Mouse (Mus musculus) left cerebral cortex, postnatal 4 days (tissue): ENCODE results near the gene Srsf5. TPM values are rescaled to one million over a fixed set of nuclear protein-coding genes. Genes with fewer than 3 reads are reported as not detected.
"Not testable (repeated sequence)": the region's sequence is repeated elsewhere in the genome, so short reads cannot be mapped to it uniquely, and the experiment has no call there.

Experiments
- DNase-seq: peaks from one replicate; pipeline ENCODE4 v3.0.0-alpha.2; 2022
- intact Hi-C: fragments of 180-260 bp; cut with DNase I; formaldehyde crosslinking; loops from one replicate; pipeline ENCODE4 v1.15.1; 2025
- total RNA-seq, 2 experiments: library from RNA; stranded (reverse); gene quantifications; 2 replicates each; pipeline ENCODE4 v1.2.3; 2021

Gene Srsf5
- total RNA-seq, 2 experiments from 2014 or later = 307 to 334 TPM

DNA sequence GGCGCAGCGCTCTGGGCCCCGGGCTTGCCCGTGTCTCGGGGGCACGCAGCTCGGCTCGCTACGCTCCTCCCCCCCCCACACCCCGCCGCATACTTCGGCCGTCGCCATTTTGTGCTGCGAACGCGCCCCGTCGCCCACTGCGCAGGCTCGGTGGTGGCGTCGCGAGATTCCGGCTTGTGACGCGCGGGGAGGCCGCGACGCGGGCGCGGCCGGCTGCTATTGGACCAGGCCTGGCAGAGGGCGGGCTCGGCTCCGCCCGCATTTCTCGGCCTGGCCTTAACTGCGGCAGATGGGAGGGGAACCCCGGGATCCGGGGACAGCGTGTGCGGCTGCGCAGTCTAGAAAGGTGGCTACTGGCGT is 672 bp downstream of the Srsf5 start:
- peak; percentile 97 for DNase-seq
- intact Hi-C loops = no loop called here

DNA sequence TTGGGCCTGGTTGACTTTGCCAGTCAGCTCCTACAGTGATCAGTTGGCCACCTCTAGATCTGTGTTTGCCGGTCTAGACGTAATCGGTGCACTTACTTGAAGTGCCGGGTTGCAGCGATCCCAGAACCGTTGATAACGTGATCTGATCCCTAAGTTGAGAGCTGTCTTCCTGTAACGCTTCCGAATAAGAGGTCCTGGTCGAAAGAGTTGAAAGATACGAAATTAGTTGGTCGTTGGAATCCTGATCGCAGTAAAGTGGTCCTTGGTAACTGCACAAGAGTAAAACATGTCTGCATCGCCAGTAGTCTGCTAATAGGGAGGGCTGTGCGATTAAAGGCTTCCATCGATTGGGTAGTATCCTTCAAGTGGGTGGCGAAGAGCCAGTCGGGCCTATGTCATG is 2.9 kb downstream of the Srsf5 start:
- no peak for DNase-seq
- intact Hi-C loops = no loop called here

DNA sequence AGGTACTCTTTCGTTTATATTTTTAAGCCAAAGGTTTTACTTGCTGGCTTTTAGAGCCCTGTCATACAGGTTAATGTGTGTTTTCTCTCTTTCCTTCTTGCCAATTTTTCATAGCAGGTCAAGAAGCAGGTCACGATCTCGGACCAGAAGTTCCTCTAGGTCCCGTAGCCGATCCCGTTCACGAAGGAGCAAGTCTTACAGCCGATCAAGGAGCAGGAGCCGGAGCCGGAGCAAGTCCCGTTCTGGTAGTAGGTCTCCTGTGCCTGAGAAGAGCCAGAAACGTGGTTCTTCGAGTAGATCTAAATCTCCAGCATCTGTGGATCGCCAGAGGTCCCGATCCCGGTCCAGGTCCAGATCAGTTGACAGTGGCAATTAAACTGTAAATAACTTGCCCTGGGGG is 4.3 kb downstream of the Srsf5 start:
- DNase-seq, intact Hi-C loops: not testable (repeated sequence)

DNA sequence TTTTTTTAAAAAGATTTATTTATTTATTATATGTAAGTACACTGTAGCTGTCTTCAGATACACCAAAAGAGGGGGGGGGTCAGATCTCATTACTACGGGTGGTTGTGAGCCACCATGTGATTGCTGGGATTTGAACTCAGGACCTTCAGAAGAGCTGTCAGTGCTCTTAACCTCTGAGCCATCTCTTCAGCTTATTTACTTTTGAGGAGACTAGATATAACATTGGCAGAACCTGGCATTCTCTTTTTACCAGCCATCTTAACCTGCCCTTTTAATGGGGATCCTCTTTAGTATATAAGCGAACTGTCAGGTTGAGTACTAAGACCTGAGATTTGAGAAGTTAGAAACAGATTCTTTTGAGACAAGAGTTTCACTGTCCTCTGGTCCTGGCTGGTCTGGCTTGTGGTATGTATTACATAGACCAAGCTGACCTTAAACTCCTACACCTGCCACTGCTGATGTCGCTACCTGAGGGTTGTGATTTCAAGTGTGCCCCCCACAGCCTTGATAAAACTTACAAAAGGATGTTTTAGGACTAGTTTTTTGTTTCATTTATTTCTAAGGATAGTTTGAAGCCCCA is 6.4 kb downstream of the Srsf5 start:
- intact Hi-C loops = no loop called here

DNA sequence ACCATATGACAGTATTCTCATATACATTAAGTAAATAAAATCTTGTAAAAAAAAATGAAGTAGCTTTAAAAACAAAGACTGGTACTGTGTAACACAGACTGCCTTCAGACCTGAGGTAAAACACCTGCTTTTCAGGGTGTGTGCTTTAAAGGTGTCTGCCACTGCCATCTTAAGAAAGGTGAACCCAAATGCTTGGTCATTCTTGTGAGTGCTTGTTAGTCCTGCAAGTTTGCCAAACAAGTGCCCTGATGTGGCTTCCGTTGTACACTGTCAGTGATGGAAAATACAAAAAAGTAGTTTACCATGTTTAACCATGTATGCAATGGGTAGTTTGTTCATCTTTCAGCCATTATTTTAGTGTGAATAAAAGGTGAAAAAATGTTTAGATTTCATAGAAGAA is 7.2 kb downstream of the Srsf5 start:
- no peak for DNase-seq
- intact Hi-C loops = no loop called here

More for the DNA sequence above, 6.4 kb downstream of the Srsf5 start:
- no peak for DNase-seq

DNA sequence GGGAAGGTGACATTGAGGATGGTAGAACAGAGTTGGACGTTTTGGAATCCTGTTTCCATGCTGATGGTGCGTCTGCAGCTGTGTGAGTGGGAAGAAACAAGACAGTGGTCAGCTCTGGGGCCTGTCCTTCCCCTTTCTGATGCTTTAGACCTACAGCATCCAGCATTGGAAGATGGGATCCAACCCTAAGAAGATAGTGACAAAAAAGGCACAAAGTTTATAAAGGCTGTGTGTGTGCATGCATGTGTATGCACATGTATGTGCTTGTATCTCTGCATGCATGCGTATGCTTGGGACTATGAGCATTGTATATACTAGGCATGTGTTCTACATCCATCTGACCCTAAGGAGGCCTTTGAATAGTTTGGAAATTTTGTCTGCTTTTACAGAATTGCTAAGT is 10.7 kb downstream of the Srsf5 start:
- intact Hi-C loops = no loop called here
- no peak for DNase-seq

DNA sequence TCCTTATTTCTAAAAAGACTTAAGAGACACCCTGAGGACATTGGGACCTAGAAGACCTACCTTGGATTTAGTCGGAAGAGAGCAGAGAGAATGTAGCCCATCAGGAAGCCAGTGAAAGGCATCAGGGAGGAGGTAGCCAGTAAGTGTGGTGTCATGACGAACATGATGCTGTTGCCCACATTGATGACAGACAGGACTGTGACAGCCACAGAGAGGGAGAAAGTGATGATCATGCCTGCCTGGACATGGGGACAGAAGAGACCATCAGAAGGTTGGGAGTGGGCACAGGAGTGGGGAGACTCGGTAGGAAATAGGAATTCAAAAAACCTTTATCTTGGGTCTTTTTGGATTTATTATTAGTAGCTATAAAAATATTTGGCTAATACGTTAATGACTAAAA is 12.7 kb downstream of the Srsf5 start:
- DNase-seq = no peak
- intact Hi-C loops = no loop called here

DNA sequence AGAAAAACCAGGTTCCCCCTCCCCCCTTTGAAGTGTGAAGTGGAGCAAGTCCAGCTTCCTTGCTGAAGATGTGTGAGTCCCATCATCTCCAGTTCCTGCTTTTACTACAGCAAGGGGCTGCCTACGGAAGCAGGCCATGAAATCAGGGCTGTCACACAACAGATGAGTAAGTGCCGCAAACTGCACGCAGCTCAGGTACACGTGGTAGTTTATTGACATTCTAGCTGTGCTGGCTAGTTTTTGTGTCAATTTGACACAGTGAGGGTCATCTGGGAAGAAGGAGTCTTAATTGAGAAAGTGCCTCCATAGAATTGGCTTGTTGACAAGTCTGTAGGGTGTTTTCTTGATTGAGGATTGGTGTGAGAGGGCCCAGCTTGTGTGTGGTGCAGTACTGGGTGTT is 17.3 kb downstream of the Srsf5 start:
- intact Hi-C loops = no loop called here
- no peak for DNase-seq

DNA sequence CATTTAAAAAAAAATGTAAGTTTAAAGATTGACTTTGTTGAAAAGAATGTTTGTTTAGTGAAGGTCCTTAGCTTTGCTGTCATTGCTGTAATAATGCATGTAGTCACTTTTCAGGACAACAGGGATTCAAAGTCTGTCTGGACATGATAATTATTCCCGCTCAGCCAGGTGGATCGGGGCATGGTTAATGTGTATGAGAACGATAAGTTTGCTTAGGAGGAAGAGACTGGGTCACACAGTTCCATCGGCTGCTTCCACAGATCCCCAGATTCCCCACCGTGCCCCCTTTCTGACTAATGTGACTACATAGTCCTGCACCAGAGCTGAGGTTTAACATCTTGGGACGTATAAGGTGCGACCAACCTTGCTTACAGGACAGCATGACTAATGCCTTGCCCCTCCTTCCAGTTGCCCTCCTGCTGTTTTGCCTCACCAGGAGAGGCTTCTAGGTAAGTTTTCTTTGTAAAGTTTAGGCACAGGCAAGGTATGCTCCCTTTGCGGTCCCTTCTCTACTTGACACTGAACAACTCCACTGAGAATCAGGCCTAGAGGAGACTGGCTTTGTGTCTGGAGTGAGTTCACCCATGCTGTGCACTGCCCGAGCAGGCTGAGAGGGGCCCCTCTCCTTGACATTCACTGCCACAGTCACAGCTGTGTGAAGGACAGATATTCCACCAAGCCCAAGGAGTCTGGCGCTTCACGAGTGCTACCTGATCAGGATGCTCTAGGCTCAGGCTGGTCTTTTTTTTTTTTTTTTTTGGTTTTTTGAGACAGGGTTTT is 20.9 kb downstream of the Srsf5 start:
- intact Hi-C loops = no loop called here
- DNase-seq = no peak

DNA sequence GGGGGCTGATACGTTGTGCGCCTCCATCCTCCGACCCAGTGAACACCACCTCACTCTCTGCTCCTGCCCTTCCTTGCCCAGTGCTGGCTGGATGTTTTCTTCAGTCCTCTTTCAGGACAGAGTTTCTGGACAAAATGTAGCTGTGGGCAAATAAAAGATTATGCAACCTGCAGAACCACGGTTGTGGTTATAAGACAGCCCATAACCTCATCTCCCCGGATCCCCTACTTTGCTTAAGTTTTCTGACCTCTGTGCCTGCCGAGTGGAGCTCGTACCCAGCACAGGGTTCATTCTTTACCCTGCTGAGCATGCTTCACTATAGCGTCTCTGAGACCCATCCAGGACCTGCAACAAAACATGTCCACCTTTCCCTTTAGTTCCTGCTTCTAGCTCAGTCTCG is 22.6 kb downstream of the Srsf5 start:
- DNase-seq = no peak
- intact Hi-C loops = no loop called here

DNA sequence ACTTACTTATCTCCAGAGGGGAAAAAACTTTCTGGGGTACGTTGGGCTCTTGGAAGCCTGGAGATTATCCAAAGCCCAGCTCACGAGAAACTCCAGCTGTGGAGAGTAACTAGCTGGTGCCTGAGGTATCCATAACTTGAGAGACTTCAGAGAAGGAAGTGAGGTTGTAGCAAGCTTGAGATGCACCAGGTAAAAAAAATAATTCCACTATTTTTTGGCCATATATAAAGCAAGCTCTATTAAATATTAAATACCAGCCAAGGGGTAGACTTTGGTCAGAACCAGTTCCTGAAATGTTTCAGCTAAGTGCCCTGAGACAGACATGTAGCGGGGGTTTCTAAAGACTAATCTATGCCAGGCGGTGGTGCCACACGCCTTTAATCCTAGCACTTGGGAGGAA is 23.3 kb downstream of the Srsf5 start, which contains the start of gene Slc10a1:
Slc10a1 (minus strand) TSS at position 101 of the 400 bp plus-strand sequence.
- intact Hi-C loops = no loop called here
- DNase-seq = no peak

DNA sequence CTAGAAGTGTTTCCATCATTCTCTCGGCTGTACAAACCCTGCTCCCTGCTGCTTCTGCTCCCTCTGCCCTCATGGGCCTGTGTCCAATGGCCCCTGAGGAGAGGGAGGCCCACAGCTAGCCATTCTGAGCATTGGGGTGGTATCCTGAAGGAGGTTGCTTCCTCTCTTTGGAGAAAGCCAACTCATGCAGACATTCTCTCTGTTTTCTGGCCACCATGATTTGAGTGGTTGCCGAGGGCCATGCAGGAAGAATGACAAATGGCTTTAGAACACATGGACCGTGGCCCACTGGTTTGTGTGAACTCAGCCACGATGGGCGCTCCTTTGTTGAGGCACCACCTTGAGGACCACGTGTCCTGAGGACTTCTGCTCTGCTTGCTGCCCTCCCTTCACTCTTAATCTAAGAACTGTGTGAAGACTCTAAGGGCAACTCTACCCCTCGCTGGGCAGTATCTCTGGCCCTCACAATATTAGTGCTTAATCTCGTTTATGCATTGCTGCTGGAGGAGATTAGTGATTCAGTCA is 24.9 kb downstream of the Srsf5 start:
- DNase-seq = no peak
- intact Hi-C loops = no loop called here

DNA sequence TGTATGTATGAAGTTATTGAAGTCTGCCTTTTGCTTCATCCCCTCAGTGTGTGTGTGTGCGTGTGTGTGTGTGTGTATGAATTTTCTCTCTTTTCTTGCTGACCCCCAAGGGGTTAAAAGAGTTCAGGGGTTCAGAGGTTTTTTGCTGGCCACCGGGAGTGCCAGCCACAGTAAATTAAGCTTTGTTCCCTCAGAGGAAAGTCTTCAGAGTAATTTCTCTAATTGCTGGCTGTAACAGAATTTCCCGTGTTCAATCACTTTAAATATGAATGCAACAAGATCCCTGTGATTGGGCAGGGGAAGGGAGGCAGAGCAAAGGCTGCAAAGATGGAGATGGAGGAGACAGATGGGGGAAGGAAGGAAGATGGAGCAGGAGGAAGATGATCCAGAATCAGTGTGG is 26.5 kb downstream of the Srsf5 start:
- DNase-seq = no peak
- intact Hi-C loops = no loop called here

DNA sequence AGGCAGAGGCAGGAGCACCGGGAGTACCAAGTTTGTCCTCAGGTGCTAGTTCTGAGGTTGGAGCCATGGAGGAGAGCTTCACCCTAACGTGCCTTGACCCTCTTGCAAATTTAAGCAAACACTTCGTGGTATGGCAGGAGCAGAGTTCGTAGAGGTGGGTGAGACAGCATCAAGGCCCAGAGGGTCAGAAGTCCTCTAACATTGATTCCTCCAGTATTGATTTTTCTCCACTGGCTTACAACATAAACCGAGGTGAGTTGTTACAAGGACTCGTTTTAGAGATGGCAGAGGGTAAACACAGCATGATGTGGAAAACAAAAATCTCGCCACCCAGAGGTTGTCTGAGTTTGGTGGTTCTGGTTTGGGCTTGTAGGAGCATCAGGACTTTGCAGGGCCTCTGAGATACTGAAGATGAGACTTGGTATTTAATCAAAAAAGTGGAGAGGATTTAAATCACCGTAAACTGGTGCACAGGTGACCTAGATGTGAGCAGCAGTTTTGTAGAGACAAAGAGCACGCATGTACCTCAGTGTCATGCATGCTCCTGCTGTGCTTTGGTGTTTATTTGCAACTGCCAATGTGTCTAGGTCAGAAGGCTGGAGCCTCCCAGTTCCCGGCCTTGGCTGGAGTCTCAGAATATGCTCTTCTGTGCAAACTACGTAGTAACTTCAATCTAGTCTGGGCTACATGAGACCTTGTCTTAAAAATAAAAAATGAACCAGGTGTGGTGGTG is 30.8 kb downstream of the Srsf5 start:
- DNase-seq = no peak
- intact Hi-C loops = no loop called here

DNA sequence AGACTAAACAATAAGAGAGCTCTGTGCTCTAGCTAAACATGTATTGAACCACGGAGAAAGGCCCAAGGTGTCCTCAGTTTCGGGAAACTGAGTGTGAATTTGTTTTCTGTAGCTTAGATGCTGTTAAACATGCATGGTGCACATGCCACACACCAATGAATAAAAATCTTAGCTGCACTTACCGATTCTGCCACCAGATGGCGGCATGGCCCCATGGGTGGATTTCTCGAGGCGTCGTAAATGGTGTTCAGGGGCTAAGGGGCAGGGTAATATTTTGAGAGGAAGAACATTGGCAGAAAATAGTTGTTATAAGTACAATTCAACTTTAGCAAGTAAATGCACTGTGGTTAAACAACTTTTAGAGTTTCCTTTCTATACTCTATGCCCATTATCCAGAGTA is 37.0 kb downstream of the Srsf5 start:
- intact Hi-C loops = loop anchor here (5.0 to 10.0 kb wide), 2 partner anchors 200 to 802 kb away; partner anchors contain the start of gene Map3k9
- DNase-seq = peak; percentile 72

DNA sequence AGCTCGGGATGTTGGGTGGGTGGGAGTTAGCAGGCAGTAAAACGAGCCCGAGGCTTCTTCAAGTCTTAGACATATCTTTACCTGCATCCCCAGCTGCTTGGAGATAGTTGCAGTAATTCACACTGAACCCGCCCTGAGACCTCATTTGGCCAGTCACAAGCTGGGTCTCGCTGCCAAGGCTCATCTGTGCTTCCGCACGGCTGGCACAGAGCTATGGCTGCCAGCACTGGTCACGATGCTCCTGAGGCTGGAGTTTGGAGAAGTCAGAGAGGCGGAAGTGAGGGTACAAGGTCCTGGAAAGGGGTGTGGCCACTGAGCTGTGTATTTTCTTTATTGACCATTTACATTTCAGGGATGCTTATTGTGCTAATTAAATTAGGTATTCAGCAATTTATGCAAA is 38.4 kb downstream of the Srsf5 start:
- peak; percentile 55 for DNase-seq
- intact Hi-C loops = loop anchor here (2.0 to 10.0 kb wide), 3 partner anchors 199 to 801 kb away; partner anchors contain the start of gene Map3k9

DNA sequence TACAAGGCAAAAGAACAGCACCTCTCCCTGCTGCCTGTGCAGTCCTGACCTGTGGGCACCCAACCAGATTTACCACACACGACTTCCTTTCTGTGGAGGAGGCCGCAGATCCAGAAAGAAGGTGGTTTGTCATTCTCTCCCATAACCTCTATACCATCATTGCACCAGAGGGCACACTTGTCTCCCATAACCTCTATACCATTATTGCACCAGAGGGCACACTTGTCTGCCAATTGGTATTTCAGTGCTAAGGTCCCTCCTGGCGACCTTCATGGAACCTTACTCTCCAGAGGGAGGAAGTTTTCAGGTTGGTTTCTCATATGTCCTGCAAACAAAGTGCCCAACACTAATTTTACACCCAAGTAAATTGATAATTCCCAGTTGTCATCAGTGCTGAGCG is 41.3 kb downstream of the Srsf5 start:
- intact Hi-C loops = loop anchor here (10.0 kb wide), 1 partner anchor 798 kb away; the partner anchor contains the start of gene Map3k9
- DNase-seq = no peak

DNA sequence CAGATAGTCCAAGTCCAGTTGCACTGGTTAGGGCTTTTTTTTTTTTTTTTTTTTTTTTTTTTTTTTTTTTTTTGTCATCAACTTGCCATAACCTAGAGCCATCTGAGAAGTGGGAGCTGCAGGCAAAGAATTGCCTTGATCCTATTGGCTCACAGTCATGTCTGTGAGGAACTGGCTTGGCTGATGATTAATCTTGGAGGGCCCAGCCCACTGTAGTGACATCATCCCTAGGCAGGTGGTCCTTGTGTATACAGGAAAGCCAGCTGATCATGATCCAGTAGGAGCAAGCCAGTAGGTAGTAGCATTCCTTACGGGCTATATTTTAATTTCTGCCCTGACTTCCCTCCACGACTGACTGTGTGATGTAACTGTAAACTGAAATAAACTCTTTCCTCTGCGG is 43.0 kb downstream of the Srsf5 start:
- intact Hi-C loops = loop anchor here (10.0 kb wide), 1 partner anchor 797 kb away; the partner anchor contains the start of gene Map3k9
- no peak for DNase-seq

DNA sequence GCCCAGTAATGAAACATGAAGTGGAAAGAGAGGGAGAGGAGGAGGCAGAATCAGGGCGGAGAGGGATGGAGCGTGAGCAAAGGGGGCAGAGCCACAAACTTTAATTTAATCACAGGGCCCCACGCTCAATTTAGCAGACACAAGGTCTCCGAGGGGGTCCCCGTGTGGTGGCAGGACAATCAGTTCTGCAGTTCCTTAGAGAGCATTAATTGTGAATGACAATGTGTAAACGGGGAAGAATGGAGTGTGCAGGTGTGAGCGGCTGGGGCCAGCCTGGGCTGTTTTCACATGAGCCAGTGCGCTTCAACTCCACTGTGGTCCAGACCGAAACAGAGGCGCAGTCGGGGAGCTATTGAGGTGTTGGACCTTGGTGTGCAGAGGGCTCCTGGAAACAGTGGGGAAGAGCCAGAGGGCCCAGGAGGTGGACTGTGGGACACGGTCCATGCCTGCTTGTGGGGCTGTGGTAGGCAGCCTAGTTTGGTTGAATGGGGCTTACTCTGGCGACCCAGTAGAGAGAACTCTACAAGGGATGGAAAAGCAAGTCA is 45.7 kb downstream of the Srsf5 start:
- DNase-seq = no peak

DNA sequence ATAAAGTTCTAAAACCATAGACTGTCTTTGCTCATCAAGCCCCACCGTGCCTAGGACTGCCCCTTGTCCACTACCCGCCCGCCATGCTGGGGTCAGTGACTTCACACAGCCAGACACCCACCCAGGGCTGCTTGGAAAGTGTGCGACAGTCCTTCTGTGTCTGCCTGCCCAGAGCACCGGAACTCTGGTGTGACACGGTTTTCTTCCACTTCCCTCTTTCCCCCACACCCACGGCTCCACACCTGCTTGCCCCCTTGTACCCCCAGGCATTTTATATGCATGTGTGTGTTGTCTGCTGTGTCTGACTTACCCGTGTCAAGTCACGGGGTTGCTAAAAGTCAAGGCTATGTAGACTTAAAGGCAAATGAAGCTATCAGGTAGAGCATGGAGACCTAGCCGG is 46.5 kb downstream of the Srsf5 start:
- intact Hi-C loops = no loop called here
- DNase-seq = no peak

More for the DNA sequence above, 45.7 kb downstream of the Srsf5 start:
- intact Hi-C loops = no loop called here

DNA sequence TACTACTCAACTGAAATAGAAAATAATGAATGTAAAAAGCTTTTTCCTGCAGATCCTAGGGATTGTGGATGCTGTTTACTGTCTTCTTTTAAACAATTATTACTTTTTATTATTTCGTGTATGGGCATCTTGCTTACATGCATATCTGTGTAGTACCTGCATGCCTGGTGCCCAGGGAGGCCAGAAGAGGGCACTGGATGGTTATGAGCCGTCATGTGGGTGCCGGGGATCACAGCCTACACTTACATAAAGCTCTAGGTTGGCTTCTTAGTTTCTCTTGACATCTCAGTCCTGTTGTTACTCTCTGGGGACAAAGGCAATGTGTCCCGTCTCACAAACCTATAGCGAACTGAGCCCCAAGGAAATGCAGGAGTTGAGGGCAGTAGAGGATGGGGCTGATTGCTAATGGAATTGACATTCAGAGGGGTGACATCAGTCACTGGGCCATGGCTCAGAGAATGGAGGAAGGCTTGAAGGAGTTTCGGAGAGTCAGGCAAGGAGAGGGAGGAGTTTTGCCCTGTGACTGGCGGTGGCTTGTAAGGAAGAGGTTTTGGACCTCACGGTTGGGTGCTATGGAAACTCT is 47.3 kb downstream of the Srsf5 start:
- DNase-seq = no peak
- intact Hi-C loops = no loop called here
